Mouse (Mus musculus) granulocyte monocyte progenitor cell, adult 5-6 weeks (primary cell): ENCODE results near the gene Pdlim3. TPM values are rescaled to one million over a fixed set of nuclear protein-coding genes. Genes with fewer than 3 reads are reported as not detected.
"Not testable (repeated sequence)": the region's sequence is repeated elsewhere in the genome, so short reads cannot be mapped to it uniquely, and the experiment has no call there.

ENCODE experiments used
- ATAC-seq: replicated peaks from 2 replicates; pipeline ENCODE4 v1.8.0; 2016; ENCODE audit warnings: mild to moderate bottlenecking, moderate TSS enrichment, inconsistent platforms; ENCODE audit not compliant: poor library complexity, severe bottlenecking
- total RNA-seq, 2 experiments: library from RNA; stranded (forward) in 1 of 2; stranded (reverse) in 1 of 2; fragments of 200-712, 200-1000 nt in 1 of 2; fragments of >200 nt in 1 of 2; fragmentation: Nextera tagmentation in 1 of 2; gene quantifications; 2 replicates each; pipeline ENCODE4 v1.2.3; 2014 to 2017

Gene Pdlim3
- total RNA-seq (2014; fragmentation: Nextera tagmentation) (not detected in 2 replicates), total RNA-seq (2017) (not detected in 2 replicates)

DNA sequence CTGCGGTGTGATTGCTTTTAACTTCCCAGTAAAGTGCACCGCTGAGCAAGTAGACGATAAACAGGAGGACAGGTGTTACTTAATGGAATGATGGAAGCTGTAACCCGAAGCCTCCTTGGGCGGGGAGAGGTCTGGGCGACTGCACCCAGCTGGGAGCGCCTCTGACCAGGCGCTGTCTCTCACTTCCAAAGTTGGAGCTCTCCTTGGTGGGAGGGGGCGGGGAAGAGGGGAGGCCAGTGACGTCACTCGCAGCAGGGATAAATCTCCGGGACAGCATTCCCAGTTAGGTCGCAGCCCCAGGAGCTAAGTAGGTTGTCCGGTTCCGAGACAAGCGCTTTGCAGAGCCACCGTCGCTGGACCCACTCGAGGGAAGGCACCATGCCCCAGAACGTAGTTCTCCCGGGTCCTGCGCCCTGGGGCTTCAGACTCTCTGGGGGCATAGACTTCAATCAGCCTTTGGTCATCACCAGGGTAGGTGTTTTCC lies at the start of gene Pdlim3:
Gene Pdlim3 (plus strand): TSS at position 260 of the 484 bp plus-strand sequence.
- no peak for ATAC-seq

GRCm38 (mm10) chr8:45843306-45843705 lies 42.0 kb upstream of the Pdlim3 start:
- ATAC-seq, result no peak

DNA sequence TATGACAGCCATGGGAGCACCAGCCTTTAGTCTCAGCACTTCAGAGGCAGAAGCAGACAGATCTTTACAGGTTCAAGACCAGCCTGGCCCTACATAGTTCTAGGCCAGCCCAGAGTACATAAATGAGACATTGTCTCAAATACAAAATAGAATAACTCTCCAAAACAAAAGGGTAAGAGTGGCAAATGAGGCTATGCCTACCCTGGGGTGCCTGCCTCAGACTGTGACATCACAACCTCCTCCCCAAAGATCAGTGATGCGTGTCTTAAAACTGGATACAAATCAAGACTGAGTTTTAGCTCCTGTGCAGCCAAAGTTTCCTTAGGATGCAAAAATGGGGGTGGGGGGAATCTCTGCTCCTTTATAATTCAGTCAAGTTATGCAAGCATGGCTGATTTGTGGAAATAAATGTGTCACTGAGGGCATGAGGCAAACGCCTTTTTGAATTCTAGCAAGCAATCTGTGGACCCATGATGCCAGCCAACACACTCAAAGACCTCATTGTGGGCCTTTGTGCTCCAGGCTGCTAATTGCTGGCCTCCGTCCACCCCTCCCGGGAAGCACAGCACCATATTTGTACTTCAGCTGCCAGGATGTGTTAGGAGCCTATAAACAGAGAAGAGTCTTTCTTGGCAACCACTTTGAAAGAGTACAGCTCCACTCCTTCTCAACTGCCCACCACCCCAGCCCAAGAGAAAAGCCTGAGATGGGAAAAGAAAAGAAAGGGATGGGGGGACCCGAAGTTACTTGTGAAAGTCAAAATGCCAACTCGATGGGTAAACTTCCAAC lies 41.0 kb upstream of the Pdlim3 start:
- no peak for ATAC-seq

DNA sequence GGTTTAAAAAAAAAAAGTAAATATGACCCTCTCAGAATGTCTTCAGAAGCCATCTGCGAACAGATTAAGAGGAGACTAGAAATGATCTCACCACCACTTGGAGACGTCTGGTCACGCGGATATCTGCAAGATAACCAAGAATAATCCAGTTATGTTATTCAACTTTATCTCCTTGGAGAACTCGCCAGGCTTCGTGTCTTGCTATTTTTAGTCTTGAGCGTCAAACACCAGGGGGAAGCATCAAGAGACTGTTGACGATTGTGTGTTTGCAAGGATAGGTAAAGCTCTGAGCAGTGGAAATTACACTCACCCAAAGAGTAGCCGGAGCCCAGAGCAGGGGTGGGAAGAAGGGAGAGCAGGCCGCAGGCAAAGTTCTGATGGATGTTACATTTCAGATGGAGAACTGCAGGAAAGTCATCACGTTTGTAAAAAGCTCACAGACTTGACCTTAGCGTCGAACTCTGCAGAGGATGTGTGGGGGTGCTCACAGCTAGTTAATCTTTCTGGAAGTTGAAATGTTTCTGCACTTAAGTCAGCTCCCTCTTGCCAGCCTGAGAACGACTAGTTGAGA lies 40.3 kb upstream of the Pdlim3 start:
- no peak for ATAC-seq

- no peak for ATAC-seq
Observed at GRCm38 (mm10) chr8:45845906-45846305, 39.4 kb upstream of the Pdlim3 start.

GRCm38 (mm10) chr8:45855118-45855517 lies 30.1 kb upstream of the Pdlim3 start:
- no peak for ATAC-seq

DNA sequence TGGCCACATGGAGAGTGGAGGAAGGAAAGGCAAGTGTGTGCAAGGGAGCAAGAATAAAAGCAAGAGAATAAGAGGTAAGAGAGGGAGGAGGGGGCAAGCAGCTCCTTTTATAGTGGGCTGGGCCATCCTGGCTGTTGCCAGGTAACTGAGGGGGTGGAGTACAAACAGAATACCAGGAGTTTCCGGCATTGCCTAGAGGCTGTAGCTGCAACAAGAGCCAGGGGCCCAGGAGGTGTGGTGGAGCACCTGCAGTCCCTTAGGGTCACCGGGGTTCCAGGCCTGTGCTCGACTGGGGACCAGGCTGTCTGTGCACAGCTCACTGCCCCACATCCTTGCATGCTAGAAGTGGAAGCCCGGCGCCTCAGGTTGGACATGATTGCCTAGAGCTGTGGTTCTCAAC lies 27.5 kb upstream of the Pdlim3 start:
- no peak for ATAC-seq

DNA sequence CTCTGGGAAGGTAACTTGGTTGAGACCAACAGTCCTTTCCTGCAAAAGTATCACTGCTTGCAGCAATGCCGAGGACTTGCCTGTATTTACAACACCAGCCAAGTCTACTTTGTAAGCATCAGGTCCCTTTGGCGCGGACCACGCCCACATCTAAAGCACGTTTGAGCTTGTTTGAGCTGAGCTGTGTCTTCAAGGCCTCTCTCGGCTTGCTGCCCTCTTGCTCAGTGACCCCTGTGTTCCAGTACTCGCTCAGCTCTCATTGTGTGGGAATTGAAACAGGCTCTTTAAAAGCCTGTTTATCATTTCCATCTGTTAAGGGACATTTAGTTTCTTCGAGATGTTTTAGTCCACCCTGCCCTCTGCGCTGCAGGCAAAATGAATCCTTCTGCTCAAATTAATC lies 26.9 kb upstream of the Pdlim3 start:
- no peak for ATAC-seq

DNA sequence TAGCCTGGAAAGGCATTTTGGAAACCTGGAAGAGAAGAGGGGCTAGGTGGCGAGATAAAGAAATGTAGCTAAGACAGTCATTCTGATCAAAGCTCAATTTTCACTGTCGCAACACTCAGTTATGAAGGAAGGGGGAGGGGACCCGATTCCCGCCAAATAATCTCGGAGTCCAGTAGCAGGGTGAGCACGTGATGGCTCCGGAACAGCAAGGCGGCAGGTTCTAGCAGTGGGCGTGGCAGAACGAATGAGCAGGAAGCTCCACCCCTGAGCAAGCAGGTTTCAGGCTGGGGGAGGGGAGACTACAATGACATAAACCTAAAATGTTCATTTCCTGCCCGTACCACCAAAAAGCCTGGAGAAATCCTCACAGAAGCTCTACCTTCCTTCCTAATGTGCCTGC lies 13.7 kb upstream of the Pdlim3 start:
- ATAC-seq, result not testable (repeated sequence)

DNA sequence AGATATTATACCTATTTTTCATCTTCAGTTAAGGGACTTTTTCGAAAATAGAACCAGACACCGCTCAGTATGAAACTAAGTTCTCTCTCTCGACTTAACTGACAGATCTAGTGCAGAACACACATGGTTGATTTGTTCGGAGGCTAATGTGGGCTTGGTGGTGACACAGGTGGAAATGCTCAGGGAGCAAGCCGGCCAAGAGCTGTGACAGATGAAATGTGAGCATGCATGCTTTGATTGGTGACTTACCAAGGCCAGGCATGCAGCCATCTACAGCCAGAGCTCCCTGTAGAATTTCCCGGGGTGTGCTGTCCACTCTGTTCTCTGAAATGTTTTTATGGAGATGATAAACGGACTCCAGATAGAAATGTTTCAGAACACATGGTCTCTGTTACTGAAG lies 13.2 kb upstream of the Pdlim3 start:
- no peak for ATAC-seq

- peak; percentile 52 for ATAC-seq
Observed at GRCm38 (mm10) chr8:45874945-45875626, 10.2 kb upstream of the Pdlim3 start.

DNA sequence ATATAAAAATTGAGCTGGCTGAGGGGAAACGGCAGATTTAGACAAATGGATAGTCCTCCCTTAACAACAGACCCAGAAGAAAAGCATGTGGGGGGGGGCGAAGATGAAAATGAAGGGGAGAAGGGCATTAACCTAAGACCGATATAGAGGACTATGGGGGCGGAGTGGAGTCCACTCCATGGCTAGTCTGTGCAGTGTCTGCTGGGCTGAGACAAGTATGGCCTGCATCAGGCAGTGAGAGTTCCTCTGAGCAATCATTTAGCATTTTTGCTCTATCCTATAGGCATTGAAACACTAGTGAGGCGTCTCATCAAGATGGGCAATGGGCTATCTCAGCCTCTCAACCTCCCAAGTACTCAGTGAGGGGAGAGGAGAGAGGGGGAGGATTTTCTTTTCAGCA lies 8.9 kb upstream of the Pdlim3 start:
- ATAC-seq, result no peak

- no peak for ATAC-seq
Observed at GRCm38 (mm10) chr8:45877680-45878079, 7.6 kb upstream of the Pdlim3 start.

DNA sequence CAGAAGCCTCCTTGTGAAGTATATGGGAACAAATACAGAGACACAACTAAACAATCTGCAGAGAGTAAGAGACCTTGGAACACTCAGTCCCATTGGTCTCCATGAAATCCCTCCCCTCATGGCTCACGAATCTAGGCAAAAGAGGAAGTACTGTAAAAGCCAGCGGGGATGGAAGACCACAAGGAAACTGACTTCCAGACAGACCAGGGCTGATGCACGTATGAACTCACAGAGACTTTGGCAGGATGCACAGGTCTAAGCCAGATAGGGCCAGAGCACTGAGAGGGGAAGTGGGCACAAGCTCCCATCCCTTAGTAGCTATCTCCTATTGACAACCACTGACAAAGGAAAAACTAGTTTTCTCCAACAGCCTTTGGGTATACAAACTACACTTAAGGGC lies 4.8 kb upstream of the Pdlim3 start:
- peak; percentile 68 for ATAC-seq

DNA sequence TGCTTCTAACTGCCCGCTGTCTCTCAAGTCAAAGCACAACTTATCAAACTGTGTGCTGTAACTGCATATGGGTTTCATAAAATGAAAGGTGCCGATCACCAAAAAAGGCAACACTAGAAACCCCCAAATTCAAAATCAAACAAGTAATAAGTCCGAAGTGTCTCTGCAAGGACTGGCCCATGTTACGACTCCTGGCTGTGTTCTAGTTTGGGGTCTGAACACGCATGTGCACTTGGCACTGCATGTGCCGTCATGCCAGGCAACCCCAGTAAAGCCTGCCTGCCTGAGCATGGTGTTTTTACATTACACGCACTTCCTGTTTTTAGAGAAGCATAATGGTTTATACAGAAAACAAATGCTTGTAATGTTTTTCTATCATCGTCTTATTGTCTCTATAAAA lies 3.5 kb upstream of the Pdlim3 start:
- no peak for ATAC-seq

- ATAC-seq, result no peak
Observed at GRCm38 (mm10) chr8:45883793-45884192, 1.5 kb upstream of the Pdlim3 start.

- no peak for ATAC-seq
Observed at GRCm38 (mm10) chr8:45884552-45884951, 709 bp upstream of the Pdlim3 start.

- no peak for ATAC-seq
Observed at GRCm38 (mm10) chr8:45885775-45886174, 514 bp downstream of the Pdlim3 start.

DNA sequence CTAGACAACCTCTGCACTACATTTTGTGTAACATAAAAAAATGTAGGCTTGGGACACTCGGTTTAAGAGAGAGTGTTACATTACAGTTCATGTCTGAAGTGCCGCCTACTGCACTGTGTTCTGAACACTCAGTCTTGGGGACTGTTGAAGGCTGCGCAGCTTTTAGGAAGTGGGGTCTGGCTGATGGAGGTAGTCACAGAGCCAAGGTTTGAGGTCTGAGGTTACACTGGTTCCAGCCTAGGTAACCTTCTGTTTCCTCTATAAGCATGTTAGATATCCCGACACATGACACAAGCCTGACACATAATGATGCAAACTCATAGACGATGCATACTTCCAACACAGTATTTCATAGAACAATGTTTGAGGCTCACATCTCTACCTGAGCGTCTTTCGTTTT lies 4.5 kb downstream of the Pdlim3 start:
- ATAC-seq, result peak; percentile 35

DNA sequence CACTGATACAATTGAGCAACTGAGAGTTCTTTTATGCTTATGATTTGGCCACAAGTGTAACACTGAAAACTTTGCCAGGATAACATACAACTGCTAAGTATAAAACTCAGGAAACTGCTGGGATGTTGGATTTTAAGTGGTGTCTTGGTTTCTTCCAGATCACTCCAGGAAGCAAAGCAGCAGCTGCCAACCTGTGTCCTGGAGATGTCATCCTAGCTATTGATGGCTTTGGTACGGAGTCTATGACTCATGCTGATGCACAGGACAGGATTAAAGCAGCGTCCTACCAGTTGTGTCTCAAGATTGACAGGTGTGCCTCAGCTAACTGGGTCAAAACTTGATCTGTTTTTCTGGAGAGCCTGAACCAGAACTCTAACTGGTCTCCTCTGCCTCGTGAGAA lies 11.3 kb downstream of the Pdlim3 start:
- no peak for ATAC-seq

- ATAC-seq, result peak; percentile 100
Observed at GRCm38 (mm10) chr8:45899783-45900182, 14.5 kb downstream of the Pdlim3 start.
